Mouse (Mus musculus) liver, postnatal 0 days (tissue): ENCODE measurements at regions not wholly inside any gene's neighbourhood (a gene's known extent, or its start where the extent isn't known, plus 50 kb on each side); places are given as distances from the start of the nearest gene placed in this dataset.

Source experiments
- CTCF ChIP-seq: sonication (generic); IDR thresholded peaks from 2 replicates; pipeline ENCODE4 v1.5.1; 2016; ENCODE audit warnings: antibody characterized with exemption, low read depth
- EP300 ChIP-seq: IDR thresholded peaks from 2 replicates; pipeline ENCODE4 v1.6.1; 2016; ENCODE audit warnings: antibody characterized with exemption, low read depth, mild to moderate bottlenecking

- TF ChIP-seq CTCF (no peak), EP300 (no peak)
Measured at GRCm38 (mm10) chr2:93115303-93115702, 69.3 kb upstream of the Prdm11 start.
